8 mouse cellular contexts compared by ENCODE assay signal in the genomic region with DNA sequence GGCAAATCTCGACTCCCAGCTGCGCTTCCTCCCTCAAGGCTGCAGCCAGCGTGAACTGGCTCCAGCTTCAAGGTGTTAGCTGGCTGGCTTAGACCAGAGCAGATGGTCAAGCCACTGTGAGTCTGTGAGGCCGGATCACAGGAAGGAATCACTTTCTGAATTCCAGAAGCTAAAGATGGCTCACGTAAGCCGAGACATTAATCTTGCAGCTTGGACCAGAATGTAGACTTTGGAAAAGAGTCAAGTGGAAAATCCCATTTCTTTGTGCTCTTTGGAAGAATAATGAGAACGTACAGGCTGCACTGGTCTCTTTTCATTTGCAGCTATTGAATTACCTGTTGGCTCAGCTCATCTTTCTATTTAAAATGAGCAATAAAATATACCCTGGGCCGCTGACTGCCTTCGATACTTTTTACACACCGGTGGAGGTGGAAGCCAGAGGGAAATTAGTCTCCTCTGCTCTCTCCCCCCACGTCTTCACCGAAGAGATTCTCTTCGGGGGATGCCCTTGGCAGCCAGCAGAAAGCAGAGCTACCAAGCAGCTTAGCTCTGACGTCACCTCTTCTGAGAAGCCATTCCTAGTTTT.
DNase-seq lines count a peak whose midpoint lies in the region; ATAC-seq and TF ChIP-seq lines count a peak whose summit lies in the region.

No protein-coding gene starts in this region.

- H3K4me3 ChIP-seq in forebrain, embryonic 13.5 days, result no peak overlapping the region
- no peak overlapping the region for H3K4me3 ChIP-seq in midbrain, embryonic 11.5 days (ENCODE audit: low read depth, low read length)
- no peak overlapping the region for H3K4me3 ChIP-seq in heart, adult 2 months

- DNase-seq in frontal cortex, adult 2 months (ENCODE audit: extremely low spot score in 1 of 2, low spot score in 1 of 2), result peak; percentile 7 to 45
- DNase-seq in frontal cortex, postnatal 10 days (ENCODE audit: low spot score in 2 of 2), result no peak
- DNase-seq in brain, adult 2 months (ENCODE audit: low read depth, low spot score), result peak; percentile 94
- DNase-seq in midbrain, embryonic 11.5 days (ENCODE audit: low spot score, missing footprints), result peak; percentile 85
- DNase-seq in testis, postnatal 14 days (ENCODE audit: low spot score), result no peak
- DNase-seq in heart, adult 2 months, result no peak
- no peak for DNase-seq in lung, postnatal 14 days

- 41% methylated on average over 14 of the region's 14 CpGs for WGBS in forebrain, embryonic 13.5 days
- WGBS in midbrain, embryonic 11.5 days, result 59% methylated on average over 14 of the region's 14 CpGs
- 52% methylated on average over 14 of the region's 14 CpGs for WGBS in heart, adult 2 months

- H3K9ac ChIP-seq in forebrain, embryonic 13.5 days, result no peak overlapping the region
- no peak overlapping the region for H3K9ac ChIP-seq in midbrain, embryonic 11.5 days (ENCODE audit: low read length)
- no peak overlapping the region for H3K9ac ChIP-seq in heart, adult 2 months (ENCODE audit: low read depth, low read length)

- no peak for TF ChIP-seq CTCF in heart, adult 2 months (IDR thresholded peaks at IDR 0.05)

- no peak for TF ChIP-seq EP300 in heart, adult 2 months (IDR thresholded peaks at IDR 0.05; ENCODE audit: insufficient read depth, low read depth, low read length)

- no peaks in the 10 kb centered on the region for H3K36me3 ChIP-seq in forebrain, embryonic 13.5 days (ENCODE audit: poor library complexity, severe bottlenecking)
- H3K36me3 ChIP-seq in midbrain, embryonic 11.5 days (ENCODE audit: control insufficient read depth, insufficient read depth, low read length), result no peaks in the 10 kb centered on the region
- H3K36me3 ChIP-seq in heart, adult 2 months (ENCODE audit: control insufficient read depth, insufficient read depth, low read length), result no peaks in the 10 kb centered on the region

- intact Hi-C loops in heart, adult 2 months (cut with DNase I), result no loop called here

- no peaks in the 10 kb centered on the region for H3K9me3 ChIP-seq in forebrain, embryonic 13.5 days (replicated peaks)
- H3K9me3 ChIP-seq in midbrain, embryonic 11.5 days (ENCODE audit: control insufficient read depth, low read length), result no peaks in the 10 kb centered on the region

- TF ChIP-seq POLR2A in heart, adult 2 months (IDR thresholded peaks at IDR 0.05; ENCODE audit: insufficient read depth, low read depth, low read length), result no peak

- H3K4me2 ChIP-seq in forebrain, embryonic 13.5 days, result peak overlapping the region; percentile 19; the same call in 1 of the 2 replicates
- H3K4me2 ChIP-seq in midbrain, embryonic 11.5 days, result no peak overlapping the region

- peak overlapping the region; percentile 64; the same call in 1 of the 2 replicates for H3K27ac ChIP-seq in forebrain, embryonic 13.5 days
- H3K27ac ChIP-seq in midbrain, embryonic 11.5 days (ENCODE audit: low read depth, low read length), result no peak overlapping the region
- H3K27ac ChIP-seq in heart, adult 2 months, result no peak overlapping the region

- peaks cover 16% of the 10 kb centered on the region for H3K4me1 ChIP-seq in forebrain, embryonic 13.5 days
- H3K4me1 ChIP-seq in midbrain, embryonic 11.5 days (ENCODE audit: control insufficient read depth, insufficient read depth, low read length), result no peaks in the 10 kb centered on the region
- no peaks in the 10 kb centered on the region for H3K4me1 ChIP-seq in heart, adult 2 months (ENCODE audit: control insufficient read depth, insufficient read depth, low read length)

- H3K27me3 ChIP-seq in forebrain, embryonic 13.5 days, result no peaks in the 10 kb centered on the region
- H3K27me3 ChIP-seq in midbrain, embryonic 11.5 days (ENCODE audit: control insufficient read depth, insufficient read depth, low read length), result no peaks in the 10 kb centered on the region
- no peaks in the 10 kb centered on the region for H3K27me3 ChIP-seq in heart, adult 2 months (ENCODE audit: control insufficient read depth, insufficient read depth, low read length)

- ATAC-seq in forebrain, embryonic 13.5 days, result peak; percentile 50; the same call in 1 of the 2 replicates
- ATAC-seq in midbrain, embryonic 11.5 days (ENCODE audit: low FRiP score), result no peak

- no peaks in the 10 kb centered on the region for H3K79me2 ChIP-seq in heart, adult 2 months (replicated peaks; ENCODE audit: control insufficient read depth, insufficient read depth, low read length)

Comparison
In these comparisons a context has a peak if more than half of its experiments do, and no peak if none do; other contexts are left out.
1. DNase-seq: peak in frontal cortex, adult 2 months (2 of 2), brain, adult 2 months (single experiment) and midbrain, embryonic 11.5 days (single experiment); none in frontal cortex, postnatal 10 days (0 of 2), testis, postnatal 14 days (single experiment), heart, adult 2 months (0 of 2) and lung, postnatal 14 days (single experiment).